Mouse (Mus musculus): ENCODE results near the gene AA986860.

The AA986860 gene

DNA sequence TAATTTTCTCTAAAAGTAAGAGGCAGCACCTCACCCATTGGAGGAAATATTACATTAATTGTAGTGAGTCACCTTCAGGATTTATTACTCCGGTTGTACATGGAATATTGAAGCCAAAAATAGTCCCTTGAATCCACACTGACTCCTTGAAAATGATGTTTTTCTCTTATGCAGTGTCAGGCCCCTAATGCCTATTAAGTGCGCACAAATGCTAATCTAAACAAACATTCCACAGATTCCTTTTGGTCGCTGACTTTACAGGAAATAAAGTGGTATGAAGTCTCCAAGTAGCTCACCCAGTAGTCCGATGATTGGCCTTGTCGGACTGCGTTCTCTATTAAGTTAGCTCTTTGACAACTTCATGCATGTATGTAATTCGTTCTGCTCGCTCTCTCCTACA lies 3.1 kb downstream of the AA986860 start:
- DNase-seq (ENCODE audit: low read depth, low spot score): no peak

DNA sequence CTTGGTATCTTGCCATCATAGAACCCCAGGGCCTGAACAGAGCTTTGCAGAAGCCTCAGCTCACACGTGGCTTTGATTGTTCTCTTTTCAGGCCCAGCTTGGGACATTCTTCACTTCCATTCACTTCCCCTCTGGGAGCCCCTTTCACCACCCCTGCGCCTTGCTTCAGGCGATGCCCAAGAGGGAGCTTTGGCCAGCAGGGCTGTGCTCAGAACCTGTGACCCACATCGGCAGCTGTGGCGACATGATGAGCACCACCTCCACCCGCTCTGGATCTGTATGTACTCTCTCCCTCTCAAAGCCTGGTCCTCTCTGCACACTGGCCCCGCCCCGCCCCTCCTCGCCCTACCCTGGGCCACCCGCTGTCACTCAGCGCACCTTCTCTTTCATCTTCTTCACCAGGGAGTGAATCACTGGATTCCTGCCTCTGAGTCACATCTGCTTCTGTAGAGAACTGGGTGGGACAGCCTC lies 5.7 kb downstream of the AA986860 start:
- no peak for DNase-seq (ENCODE audit: low read depth, low spot score)

DNA sequence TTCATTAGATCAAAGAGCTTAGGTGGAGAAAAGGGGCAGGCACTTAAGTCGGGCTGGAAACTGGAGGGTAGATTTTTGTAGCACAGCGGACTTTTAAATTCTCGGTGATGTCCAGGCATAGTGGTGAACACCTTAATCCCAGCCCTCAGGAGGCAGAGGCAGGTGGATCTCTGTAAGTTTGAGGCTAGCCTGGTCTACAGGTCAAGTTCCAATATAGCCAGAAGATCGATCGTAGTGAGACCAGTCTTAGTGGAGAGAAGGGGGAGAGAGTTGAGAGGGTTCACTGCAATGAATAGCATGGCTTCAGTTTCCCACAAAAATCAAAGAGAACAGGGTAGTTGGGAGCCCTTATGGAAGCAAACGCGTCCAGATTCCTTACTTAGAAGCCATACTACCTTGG lies 6.1 kb downstream of the AA986860 start:
- DNase-seq (ENCODE audit: low read depth, low spot score): no peak

DNA sequence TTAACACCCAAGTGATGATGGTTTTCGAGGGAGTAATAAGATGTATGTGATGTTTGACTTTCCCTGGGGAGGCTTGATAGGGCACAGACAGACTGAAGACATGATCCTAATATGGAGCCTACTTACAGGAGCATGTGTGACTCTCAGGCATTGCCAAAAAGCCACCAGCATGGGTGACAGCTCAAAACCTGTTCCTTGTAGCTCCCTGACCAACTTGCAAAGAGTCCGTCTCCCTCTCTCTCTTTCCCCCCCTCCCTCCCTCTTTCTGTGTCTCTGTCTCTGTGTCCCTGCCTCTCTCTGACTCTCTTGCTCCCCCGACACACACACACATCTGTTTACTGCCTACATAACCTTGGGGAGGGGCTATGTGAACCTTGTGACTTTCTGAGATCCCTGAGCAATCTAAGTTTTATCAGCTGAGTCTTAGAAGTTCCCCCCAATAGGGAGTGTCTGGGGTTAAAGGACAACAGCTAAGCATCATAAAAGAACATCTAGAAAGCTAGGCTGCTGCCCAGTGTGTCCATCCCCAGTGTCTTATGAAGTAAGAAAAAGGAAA lies 6.9 kb downstream of the AA986860 start:
- DNase-seq (ENCODE audit: low read depth, low spot score): no peak

DNA sequence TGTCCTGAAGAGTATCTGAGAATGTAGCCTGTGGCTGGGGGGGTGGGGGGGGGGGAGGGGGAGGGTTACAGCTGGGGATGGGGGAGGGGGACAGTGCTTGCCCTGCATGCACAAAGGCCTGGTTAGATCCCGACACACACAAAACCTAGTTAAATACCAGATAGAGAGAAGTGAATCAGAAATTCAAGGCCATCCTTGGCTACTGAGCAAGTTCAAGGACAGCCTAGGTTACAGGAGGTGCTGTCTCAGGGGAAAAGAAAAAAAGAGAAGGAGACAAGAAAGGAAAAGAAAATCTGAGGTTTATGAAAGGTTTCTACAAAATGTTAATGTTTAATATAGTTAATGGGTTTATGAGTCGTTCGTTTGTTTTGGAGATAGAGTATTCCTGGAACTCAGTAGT lies 7.9 kb downstream of the AA986860 start:
- no peak for DNase-seq (ENCODE audit: low read depth, low spot score)

DNA sequence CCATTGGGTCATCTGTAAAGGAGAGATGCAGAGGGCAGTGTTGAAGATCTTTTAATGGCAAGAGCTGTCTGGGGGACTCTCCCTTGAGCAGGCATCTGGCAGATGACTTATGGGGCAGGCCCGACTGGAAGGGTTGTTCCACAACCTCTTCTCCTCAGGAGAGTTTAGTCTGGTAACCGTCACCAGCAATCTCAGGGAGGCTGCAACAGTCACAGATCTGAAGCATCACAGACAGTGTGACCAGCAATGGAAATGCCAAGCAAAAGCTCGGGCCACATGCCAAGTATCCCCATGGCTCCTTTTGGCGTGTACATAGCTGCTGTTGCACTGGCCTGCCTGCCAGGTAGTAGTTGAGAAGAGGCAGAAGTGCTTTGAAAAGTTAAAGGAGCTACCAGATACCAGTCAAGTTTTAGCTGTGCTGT lies 8.5 kb downstream of the AA986860 start:
- DNase-seq (ENCODE audit: low read depth, low spot score): no peak

DNA sequence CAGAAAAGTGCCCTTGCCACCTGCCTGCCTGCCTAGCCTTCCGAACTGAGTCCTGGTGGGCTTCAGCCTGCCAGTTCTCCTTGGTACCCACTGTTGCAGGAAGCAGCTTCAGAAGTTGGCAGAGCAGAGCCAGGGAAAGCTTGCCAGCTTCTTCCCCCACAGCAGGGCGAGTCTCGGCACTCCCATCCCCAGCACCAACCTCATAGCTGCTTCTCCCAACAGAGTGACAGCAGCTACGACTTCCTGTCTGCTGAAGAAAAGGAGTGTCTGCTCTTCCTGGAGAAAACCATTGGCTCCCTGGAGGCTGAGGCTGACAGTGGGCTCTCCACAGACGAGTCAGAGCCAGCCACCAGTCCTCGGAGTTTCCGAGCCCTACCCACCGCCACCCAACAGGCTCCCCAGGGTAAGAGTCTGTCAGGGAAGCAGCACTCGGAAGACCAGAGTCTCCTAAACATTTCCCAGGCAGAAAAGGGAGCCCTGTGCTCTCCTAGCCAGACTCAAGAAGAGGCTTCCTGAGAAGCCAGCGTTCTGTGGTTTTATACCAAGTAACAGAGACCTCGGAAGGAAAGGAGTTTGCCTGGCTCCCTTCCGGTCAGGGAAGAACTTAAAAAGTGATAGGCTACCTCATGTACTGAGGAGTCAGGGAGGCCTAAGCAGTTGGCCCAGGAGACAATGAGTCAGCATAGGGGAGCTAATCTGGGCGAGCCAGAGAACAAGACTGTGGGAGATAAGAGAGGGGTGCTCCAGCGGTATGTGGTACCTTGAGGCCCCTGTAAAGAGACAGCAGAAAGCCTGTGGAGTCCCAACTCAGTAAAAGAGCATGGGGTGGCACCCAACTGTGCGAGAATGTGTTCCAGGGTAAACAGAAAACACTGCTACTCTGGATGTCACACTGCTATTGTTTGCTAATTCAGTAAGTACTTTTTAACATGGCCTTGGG lies 9.3 kb downstream of the AA986860 start:
- DNase-seq (ENCODE audit: low read depth, low spot score): no peak

DNA sequence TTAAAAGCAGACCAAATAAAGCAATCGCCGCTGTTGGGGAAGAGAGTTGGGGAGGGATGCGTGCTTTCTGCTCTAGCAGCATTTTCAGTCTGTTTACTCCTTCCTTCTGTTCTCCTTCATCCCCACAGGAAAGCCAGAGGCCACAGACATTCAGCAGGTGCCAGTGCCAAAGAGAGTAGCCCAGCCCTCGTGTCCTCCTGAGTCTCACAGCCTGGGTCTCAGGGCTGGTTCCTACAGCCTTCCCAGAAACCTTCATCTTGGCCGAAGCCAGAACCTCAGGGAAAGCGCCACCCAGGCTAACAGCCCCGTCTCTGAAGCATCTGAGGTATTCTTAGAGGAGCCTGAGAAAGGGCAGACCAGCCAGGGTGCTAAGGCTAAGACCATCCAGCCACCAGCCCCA lies 10.4 kb downstream of the AA986860 start:
- no peak for DNase-seq (ENCODE audit: low read depth, low spot score)

DNA sequence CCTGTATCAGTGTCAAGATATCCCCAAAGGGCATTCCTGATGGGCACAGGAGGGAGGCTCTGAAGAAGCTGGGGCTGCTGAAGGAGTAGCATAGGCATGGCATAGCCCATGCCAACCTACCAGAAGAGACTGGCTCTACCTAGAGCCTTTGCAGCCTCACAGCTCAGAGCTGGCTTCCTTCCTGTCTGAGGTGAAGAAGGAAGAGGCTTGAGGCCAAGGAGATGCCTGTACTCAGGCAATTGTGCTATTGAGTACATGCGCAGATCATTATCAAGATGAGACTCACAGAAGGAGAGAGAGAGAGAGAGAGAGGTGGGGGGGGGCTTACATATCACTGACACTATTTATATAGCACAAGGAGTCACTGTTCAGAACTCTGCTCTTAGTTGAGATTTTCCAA lies 12.0 kb downstream of the AA986860 start:
- peak; percentile 49 for DNase-seq (ENCODE audit: low read depth, low spot score)

DNA sequence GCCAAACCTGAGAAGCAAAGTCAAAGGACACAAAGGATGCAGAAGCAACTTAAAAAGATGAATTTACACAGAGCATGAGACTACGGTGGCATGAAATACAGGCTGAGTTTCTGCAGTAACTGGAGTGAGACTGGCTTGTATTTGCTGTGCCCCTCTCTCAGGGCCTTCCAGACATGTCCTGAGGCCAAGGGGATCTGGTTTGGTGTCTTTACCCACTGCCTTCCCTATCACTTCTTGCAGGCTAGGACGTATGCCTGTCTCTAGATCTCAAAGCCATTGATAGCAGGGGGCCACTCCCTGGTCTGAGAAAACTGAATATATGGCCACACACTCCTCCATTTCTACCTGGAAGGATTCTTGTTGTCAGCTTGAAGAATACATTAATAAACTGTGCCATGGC lies 12.4 kb downstream of the AA986860 start:
- no peak for DNase-seq (ENCODE audit: low read depth, low spot score)

DNA sequence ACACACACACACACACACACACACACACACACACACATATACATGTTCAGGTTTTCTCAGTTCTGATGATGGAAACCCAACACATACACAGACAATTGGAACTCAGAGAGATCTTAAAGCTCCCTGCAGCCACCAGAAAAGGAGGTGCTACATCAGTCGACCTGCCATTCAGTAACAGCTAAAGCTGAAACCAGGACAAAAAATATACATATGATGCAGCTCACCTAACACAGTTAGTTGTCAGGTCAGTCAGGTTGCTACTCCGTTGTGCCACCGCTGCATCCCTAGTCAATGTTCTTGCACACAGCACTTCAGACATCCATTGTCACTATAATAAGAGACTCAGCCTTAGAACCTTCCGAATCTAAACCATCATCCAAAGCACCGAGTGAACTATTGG lies 13.2 kb downstream of the AA986860 start:
- no peak for DNase-seq (ENCODE audit: low read depth, low spot score)

DNA sequence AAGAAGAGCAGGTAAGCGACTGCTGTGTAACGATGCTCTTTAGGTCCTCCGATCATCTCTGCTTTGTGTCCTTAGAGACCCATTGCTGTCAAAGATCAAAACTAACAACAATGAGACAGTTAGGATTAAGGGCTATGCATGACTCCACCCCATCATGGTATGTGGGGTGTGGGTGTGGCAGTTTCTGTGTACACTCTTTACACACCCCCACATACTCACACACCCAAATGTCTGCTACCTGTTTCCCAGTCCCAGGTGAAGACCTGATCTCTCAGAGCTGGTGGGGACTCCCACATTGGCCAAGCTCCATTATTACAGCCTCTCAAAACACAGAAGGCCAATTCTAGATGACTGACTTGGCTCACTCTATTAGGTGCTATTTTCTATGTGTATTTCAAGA lies 13.8 kb downstream of the AA986860 start:
- DNase-seq (ENCODE audit: low read depth, low spot score): no peak

DNA sequence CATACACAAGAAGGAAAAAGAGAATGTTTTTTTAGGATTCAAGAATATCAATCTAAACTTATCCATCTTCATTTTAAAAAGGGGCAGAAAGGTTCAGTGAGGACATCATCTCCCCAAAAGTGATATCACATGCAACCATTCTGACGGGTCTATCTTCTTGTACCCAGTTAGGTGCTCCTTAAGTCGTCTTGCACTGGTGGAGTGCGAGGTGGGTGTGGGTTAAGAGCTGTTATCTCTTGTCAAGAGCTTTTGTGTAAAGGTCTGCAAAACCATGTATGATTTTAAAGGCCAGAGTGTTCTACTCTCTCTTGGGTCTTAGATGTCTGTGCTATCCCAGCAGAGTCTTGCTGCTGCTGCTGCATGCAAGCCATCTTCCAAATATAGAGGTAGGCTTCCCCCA lies 15.0 kb downstream of the AA986860 start:
- DNase-seq (ENCODE audit: low read depth, low spot score): no peak

DNA sequence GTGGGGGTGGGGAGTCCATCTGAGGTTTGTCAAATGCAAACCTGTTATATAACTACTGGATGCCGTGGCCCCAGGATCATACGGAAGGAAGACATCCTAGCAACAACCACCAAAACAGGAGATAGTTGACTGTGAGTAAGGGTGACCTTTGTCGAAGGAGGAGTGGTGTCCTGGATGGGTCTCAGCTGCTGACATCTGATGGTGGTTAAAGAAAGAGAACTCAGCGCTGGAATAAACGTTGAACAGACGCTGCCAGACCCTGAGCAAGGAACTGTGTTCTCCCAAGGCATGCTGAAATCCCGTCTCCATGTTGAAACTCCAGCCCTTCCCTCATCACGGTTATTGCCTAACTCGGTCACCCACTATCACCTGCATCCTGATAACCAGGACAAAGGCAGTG lies 27.9 kb downstream of the AA986860 start:
- no peak for DNase-seq (ENCODE audit: low read depth, low spot score)

DNA sequence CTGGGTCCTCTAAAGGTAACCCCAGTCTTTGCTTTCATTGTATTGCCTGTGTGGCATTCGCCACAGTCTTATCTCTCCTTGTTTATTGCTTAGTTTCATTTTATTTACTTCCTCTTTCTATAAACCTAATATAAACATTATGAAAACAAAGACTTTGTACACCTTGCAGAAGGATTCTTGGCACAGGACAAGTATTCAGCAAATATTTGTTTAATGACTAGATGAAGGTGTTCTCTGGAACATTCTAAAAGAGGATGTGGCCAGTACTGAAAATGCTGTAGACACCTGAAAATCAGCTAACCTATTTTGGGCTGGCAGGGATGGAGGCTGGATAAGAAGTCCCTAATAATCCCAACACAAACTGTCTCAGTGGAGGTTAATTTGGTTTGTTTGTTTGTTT lies 29.8 kb downstream of the AA986860 start:
- no peak for DNase-seq (ENCODE audit: low read depth, low spot score)

DNA sequence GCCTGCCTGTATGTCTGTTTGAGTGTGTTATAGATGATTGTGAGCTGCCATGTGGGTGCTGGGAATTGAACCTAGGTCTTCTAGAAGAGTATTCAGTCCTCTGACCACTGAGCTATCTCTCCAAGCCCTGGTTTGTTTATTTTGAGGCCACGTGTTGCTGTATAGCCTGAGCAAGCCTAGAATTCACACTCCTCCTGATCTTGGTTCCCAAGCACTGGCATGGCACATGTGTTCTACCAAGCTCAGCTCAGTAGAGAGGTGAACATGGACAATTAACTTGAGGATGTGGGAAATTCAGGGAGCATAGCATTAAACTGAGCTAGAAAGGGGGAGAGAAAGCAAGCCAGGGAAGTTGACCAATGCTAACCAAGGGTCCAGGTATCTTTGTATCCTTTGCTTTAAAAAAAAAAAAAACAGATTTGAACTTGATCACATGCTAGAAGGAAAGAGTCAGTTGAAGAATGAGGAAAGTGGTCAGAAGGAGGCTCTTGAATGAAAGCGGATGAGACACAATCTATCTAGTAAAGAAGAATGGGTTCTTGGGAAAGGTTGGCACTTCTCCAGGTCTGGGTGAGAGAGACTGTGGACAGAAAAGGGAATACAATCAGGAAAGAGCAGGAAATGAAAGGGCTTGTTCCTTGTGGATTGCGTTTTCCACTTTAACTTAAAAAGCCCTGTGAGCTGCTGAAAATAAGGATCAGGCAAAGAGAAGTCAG lies 30.4 kb downstream of the AA986860 start:
- DNase-seq (ENCODE audit: low read depth, low spot score): no peak

DNA sequence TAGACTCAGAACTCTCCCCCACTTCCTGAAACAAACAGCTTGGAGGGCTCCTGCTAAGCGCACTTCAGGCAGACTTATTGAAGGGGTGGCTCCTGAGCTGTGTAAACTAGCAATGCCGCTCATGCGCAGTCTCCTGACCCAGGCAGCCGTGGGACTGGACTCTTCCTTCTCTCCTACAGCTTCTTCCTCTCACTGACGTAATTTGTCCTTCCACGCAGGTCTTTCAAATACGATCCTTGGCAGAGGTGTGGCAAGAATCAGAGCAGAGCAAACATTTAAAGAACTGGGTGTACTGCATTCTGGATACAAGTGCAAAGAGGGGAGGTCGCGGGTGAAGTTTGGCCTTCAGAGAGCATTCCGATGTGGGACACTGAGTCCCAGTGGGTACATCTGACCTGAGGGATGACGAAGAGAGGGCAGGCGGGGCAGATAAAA lies 32.3 kb downstream of the AA986860 start:
- DNase-seq (ENCODE audit: low read depth, low spot score): no peak

DNA sequence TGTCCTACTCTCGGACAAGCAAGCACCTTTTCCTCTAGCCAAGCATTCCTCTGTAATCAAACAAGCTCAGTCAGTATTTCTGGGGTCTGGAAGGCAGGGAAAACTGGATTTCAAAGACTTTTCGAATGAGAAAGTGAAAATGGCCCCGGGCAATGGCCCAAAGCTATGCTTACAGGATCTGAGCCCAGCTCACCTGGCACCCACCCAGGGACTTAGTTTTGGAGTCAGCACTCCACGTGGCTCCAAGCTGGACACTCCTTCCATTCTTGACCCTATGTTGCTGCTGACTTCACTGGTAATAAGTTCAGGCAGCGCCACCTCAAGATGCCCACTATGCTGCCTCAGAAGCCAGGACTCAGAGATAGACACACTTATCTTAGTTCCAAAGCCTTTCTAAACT lies 35.3 kb downstream of the AA986860 start:
- DNase-seq (ENCODE audit: low read depth, low spot score): no peak

DNA sequence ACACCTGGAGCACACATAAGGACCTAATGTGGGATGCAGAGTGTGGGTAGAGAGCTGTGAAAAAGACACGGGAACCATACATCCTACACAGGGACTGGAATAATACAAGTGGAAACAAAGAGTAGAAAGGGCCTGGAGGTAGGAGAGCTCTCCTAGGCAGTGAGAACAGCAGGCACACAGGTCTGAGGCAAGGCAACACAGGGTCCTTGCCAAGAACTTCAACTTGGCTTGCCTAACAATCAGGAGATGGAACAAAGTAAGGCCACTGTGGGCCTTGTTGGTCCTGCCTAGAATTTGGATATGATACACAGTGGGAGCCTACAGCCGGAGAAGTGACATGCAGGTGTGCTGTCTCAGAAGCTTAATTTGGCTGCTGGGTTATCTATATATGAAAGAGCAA lies 38.1 kb downstream of the AA986860 start:
- no peak for DNase-seq (ENCODE audit: low read depth, low spot score)

DNA sequence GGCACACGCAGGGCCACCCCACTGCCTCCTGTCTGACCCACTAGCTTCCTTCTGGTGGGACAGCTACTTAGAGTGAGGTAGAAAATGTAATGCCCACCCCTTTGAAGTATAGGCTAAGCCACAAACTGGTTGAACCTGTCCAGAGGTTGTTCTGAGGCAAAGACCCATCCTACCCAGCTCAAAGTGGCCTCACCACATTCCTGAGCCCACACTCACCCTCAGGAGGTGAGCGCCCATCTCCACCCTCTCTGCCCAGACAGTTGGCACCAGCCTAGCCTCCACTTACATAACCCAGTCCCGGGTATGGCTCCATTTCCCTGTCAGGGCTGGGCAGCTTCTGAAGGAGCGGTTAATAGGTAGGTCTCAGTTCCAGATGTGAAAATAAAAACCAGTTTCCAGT lies 38.7 kb downstream of the AA986860 start:
- no peak for DNase-seq (ENCODE audit: low read depth, low spot score)

DNA sequence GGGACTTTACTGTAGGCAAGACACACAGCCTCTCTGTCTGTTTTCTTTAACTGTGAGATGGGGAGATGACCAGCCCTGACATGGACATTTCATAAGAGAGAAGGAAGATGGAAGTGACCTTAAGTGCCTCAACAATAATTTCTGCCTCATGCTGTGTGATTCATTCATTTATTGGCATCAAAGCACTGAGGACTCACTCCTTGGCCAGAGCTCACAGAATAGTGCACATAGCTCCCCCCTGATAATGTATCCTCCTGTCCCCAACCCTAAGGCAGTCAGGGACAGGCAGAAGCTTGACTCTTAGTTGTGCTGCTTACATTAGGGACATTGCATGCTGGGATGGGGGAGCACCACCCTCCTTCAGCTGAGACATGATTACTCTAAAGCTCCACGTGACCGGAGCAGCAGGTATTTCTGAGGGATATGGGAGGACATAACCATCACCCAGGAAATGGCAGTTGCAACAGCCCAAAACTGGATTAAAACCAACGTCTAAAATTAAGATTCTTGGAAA lies 39.3 kb downstream of the AA986860 start:
- DNase-seq (ENCODE audit: low read depth, low spot score): no peak

DNA sequence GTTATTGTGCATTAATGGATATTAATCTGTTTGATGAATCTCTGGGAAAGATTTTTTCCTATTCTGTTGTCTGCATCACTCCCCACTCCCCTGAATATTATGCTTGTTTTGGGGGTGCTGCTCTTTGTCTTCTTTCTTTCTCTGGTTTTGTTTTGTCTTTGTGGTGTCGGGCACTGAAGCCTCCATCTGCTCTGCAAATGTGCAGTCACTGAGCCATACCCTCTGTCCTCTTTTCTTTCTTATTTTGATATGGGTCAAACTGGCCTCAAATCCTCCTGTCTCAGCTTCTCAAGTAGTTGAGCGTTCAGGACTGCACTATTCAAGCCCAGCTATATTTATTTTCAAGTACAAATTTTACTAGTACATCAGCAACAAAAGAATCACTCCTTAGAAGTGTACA lies 43.5 kb downstream of the AA986860 start:
- no peak for DNase-seq (ENCODE audit: low read depth, low spot score)
